Mouse (Mus musculus) cortical plate, adult 2 months (tissue): ENCODE data around the gene Emc4. TPM values are rescaled to one million over a fixed set of nuclear protein-coding genes. Genes with fewer than 3 reads are reported as not detected.

Source experiments
- H3K27ac ChIP-seq: fragments of 200-500 bp; 2 replicates; pipeline ENCODE4 v1.5.1; 2012; ENCODE audit warnings: low read length, control low read depth, inconsistent platforms; ENCODE audit not compliant: insufficient read depth
- H3K4me1 ChIP-seq: fragments of 200-500 bp; 2 replicates; pipeline ENCODE4 v1.6.1; 2011; ENCODE audit warnings: low read length; ENCODE audit not compliant: control insufficient read depth, insufficient read depth
- H3K4me3 ChIP-seq: fragments of 200-500 bp; 2 replicates; pipeline ENCODE4 v1.5.1; 2011; ENCODE audit warnings: mild to moderate bottlenecking, low read length, control low read depth; ENCODE audit not compliant: insufficient read depth
- CTCF ChIP-seq: fragments of 200-500 bp; IDR thresholded peaks from 2 replicates; pipeline ENCODE4 v1.5.1; 2011; ENCODE audit warnings: mild to moderate bottlenecking, control low read depth, low read length; ENCODE audit not compliant: insufficient read depth; ENCODE audit errors: extremely low read depth
- POLR2A ChIP-seq: fragments of 200-500 bp; IDR thresholded peaks from 2 replicates; pipeline ENCODE4 v1.6.1; 2011; ENCODE audit warnings: mild to moderate bottlenecking, low read length, control low read depth; ENCODE audit not compliant: insufficient read depth; ENCODE audit errors: extremely low read depth
- polyA plus RNA-seq: library from polyadenylated mRNA; depleted of rRNA; stranded (reverse); fragments of >200 nt; gene quantifications from 2 replicates; pipeline ENCODE4 v1.2.3, GENCODE M21; 2012; rRNA removed

Gene Emc4
- polyA plus RNA-seq = 222 and 230 TPM in 2 replicates

DNA sequence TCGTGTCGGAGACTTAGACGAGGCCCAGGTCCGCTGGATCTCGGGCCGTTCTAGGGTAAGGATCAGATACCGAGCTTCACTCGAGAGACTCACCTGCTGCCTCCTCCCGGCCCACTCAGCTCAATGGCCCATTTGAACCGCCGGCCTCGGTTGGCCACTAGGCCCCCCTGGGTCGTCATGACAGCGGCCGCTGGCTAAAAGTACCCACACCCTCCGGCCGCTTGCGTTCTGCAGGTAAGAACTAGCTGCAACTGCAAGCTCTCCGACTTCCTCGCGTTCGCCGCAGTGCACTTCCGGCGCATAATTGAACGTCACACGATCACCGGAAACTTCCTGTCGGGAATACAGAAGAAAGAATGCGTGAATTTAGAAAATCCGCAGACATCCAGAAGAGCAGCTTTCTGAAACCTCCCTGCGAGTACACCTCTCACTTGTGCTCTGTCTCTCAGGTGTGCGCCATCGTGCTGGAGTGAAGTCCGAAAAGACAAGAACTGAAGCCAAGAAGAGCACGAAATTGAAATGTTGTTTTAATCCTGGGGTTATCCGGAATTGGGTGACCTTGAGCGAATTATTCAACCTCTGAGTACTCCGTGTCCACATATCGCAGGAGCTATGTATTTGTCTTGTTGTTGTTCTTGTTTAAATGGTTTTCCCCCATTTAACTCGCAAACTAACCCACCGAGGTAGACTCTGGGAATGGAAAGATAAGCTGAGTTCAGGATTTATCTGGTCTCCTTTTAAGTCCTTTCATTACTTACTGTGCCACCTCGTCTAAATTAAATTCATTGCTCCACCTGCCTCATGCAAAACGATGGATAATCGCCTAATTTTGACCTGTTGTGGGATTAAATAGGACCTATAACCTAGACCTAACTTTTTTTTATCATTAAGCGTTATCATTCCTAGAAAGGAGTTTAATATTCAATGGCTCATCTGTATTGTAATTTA, at the start of gene Emc4:
Gene Emc4 (minus strand): TSS at position 302 of the 948 bp plus-strand sequence.
- peak within 1 kb of the TSS; percentile 81 for H3K27ac ChIP-seq
- H3K4me3 ChIP-seq = peak within 1 kb of the TSS; percentile 85
- TF ChIP-seq POLR2A (peak; percentile 95), CTCF (no peak)
- H3K4me1 ChIP-seq = no peaks in the 10 kb centered on the region

DNA sequence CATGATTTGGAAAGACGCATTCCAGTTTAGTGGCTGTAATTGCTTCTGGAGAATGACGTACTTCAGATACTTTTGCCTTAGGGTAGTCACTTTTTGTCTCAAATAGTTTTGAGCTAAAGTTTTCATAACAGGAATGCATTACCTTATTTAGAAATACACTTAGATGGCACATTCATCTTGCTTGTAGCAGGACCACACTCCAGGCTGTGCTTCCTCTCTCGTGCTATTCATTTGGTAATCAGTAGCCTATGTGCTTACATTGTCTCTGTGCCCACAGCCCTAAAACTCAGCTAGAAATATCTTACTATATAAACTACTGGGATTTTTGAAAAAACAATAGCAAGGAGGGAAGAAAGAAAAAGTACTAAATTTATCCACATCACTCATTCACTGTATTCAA, 39.2 kb upstream of the Emc4 start:
- TF ChIP-seq POLR2A = no peak
- TF ChIP-seq CTCF = no peak
- Histone ChIP-seq H3K4me1 (no peaks in the 10 kb centered on the region; the same call in 1 of the 2 replicates), H3K4me3 (no peak overlapping the region), H3K27ac (no peak overlapping the region)

DNA sequence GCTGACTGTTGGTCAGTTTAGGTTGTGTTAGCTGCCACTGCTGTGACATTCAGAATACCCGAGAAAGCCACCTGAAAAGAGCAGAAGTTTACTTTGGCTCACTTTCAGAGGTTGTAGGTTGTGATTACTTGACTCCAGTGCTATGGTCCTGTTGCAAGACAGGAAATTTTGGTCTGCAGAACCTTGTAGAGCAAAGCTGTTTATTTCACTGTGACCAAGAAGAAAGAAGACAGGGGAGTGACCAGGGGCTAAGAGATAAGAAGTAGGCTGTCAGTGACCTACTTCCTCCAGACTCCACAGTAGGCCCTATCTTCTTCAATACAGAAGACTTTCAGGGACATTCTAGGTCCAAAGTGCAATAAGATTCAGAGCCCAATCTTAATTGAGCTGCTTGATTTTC, 28.8 kb upstream of the Emc4 start:
- no peak overlapping the region for H3K4me3 ChIP-seq
- no peaks in the 10 kb centered on the region for H3K4me1 ChIP-seq
- no peak overlapping the region for H3K27ac ChIP-seq
- TF ChIP-seq POLR2A (no peak), CTCF (no peak)

DNA sequence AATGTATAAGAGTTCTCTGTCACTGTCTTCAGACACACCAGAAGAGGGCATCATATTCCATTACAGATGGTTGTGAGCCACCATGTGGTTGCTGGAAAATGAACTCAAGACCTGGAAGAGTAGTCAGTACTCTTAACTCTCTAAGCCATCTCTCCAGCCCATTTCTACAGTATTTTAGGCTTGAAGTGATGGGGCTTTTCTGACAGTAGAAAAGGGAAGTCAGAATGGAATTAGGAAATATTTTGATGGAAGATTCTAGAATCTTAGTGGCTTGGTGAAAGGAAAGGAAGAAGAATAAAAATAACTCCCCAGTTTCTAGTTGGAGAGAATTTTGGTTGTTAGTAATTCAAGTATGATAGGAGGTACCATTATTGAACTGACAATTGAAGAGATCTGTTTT, 26.1 kb upstream of the Emc4 start:
- no peak overlapping the region for H3K27ac ChIP-seq
- peaks cover 3% of the 10 kb centered on the region for H3K4me1 ChIP-seq
- H3K4me3 ChIP-seq = no peak overlapping the region
- TF ChIP-seq CTCF (no peak), POLR2A (no peak)

DNA sequence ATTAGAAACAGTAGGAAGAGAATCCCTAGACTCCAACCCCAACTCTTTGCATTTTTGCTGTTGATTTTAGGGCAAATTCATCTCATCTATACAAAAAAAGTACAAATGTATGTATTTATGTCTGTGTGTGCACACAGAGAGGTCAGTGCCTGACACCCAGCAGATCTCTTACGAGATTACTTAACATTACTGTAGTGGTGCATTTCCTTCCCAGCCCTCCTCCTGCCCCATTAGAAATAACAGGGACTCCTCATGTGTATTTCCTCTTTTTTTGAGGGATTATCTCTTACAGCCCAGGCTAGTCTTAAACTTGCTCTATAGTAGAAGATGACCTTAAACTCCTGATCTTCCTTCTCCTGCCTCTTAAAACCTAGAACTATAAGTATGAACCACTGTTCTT, 24.9 kb upstream of the Emc4 start:
- Histone ChIP-seq H3K4me3 (no peak overlapping the region), H3K4me1 (peaks cover 3% of the 10 kb centered on the region), H3K27ac (no peak overlapping the region)
- TF ChIP-seq POLR2A = no peak
- TF ChIP-seq CTCF = no peak

DNA sequence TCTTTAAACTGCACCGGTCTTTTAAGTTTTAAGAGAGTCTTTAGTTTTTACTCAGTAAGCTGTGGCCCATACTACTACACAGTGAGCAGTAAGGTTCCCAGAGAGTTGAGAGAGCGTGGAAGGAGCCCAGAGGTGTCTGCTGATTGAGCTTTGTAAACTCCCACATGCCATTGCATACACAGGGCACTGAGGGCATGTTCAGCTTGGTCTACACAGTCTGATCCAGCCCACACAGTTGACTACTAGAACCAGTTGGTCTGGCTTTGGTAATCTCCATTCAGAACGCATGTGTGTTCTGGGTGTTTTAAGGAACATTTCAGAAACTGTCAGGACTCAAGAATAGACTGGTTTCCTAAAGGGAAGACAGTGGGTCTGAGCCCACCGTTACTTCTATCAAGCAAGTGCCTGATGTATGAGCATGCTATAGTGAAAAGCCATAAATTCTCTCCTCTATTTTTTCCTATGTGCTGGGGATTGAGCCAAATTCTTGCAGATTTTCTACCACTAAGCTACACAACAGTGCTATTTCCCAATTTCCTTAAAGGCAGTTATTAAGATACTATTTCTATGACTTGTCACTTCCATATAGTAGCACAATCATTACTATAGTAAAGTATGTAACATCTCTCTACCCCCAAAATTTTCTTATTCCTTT, 23.6 kb upstream of the Emc4 start:
- Histone ChIP-seq H3K27ac (no peak overlapping the region), H3K4me3 (no peak overlapping the region), H3K4me1 (peaks cover 3% of the 10 kb centered on the region)
- TF ChIP-seq CTCF = no peak
- no peak for TF ChIP-seq POLR2A

DNA sequence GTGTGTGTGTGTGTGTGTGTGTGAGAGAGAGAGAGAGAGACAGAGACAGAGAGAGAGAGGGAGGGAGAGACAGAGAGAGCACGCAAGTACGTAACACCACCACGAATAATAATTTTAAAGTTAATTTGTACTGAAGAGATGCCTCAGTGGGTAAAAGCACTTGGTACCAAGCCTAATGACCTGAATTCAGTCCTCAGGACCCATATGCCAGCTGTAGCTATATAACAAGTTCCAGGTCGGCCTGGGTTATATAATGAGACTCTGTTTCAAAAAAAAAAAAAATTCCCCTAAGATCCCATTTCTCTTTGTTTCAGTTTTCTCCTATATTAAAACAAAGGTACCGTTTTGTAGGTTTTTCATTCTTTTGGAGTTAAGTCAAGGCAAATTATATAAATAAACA, 23.0 kb upstream of the Emc4 start:
- no peak overlapping the region for H3K27ac ChIP-seq

DNA sequence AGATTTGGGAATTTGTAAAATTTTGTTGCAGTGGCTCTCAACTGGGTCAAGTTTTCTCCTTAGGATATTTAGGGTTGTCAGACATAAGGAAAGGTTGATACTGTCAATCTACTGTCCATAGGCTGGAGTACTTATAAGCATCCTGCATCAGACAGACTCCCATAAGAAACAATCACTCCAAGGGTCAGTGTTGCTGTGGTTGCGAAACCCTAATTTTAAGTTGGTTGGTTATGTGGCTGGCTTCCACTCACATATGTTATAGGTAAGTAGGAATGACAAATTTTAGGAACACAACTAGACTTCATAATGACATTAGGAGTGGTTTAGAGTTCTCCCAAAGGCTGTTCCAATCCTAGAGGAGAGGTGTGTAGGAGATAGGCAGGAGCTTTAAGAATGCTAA, 13.4 kb upstream of the Emc4 start:
- no peak overlapping the region for H3K27ac ChIP-seq
- H3K4me1 ChIP-seq = peaks cover 1% of the 10 kb centered on the region; the same call in 1 of the 2 replicates
- H3K4me3 ChIP-seq = no peak overlapping the region
- TF ChIP-seq POLR2A (no peak), CTCF (no peak)

More for the DNA sequence above, 23.0 kb upstream of the Emc4 start:
- Histone ChIP-seq H3K4me3 (no peak overlapping the region), H3K4me1 (peaks cover 3% of the 10 kb centered on the region)
- TF ChIP-seq CTCF = no peak
- TF ChIP-seq POLR2A = no peak

DNA sequence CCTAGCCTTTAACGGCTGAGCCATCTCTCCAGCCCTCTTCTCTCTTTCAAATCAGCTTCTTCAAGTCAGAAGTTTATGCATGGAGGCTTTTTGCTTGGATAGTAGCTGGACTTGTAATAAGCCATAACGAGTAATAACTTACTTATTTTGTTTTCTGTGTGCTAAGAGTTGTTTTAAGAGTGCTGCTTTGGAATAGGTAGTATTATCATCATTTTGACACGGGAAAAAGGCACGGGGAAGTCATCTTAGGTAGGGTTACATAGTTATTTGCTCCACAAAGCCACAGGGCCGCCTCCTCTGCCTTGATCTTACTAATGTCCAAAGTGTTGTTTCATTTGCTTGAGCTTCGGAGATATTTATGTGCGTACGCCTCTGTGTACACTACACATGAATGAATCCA, 12.3 kb upstream of the Emc4 start:
- Histone ChIP-seq H3K4me1 (no peaks in the 10 kb centered on the region; the same call in 1 of the 2 replicates), H3K4me3 (peak overlapping the region; percentile 64; the same call in 1 of the 2 replicates), H3K27ac (no peak overlapping the region)
- TF ChIP-seq POLR2A = no peak
- no peak for TF ChIP-seq CTCF

DNA sequence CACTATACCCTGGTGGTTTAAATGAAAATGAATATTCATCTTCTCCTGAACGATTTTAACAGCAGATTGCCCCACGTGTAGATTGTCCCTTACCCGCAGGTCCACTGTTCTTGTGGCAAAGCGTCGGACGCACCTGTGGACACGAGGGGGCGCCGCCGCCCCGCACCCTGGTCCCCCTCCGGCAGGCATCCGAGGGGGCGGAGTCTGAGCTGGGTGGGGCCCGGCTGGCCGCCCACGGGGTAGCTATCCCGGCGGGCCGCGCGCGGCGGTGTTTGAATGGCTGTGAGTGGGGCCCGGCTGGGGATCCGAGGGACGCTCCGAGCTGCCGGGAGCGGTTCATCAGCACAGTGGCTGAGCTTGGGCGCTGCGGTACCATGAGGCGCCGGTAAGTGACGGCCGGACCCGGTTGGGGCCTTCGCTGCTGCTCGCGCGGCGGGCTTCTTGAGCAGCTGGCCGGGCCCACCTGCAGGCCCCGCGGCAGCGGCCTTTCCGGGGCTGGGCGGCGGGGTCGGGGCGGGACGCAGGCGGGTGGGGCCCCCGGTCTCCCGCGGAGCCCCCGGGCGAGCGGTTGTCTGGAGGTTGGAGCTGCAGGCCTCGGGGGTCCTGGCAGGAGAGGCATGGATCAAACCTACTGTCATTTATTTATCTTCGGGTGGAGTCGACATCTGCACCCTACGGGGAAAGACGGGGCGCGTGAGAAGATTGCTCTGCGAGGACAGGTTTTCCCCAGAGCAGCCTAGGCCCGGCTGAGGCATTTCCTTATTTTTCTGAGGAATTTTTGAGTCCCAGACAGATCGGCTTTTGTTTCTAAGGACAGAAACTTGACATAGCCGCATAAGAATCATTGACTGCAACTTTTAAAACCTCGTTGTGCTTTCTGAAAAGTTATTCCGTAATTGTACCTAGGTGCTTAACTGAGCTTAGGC, 11.4 kb upstream of the Emc4 start, which contains the start of gene Katnbl1:
Gene Katnbl1 (plus strand): TSS at position 239 of the 926 bp plus-strand sequence.
- Histone ChIP-seq H3K4me3 (peak within 1 kb of the TSS; percentile 64), H3K4me1 (no peaks in the 10 kb centered on the region; the same call in 1 of the 2 replicates), H3K27ac (no peak within 1 kb of the TSS)
- TF ChIP-seq CTCF (peak; percentile 70), POLR2A (no peak)
